Mouse (Mus musculus) bone marrow macrophage, adult 2 months (primary cell): ENCODE measurements around the gene Jak3. TPM values are rescaled to one million over a fixed set of nuclear protein-coding genes. Genes with fewer than 3 reads are reported as not detected.

Source experiments
- H3K27ac ChIP-seq: 2 replicates; pipeline ENCODE4 v1.5.1; 2012; ENCODE audit warnings: low read depth, low read length; ENCODE audit not compliant: insufficient read depth
- H3K4me1 ChIP-seq: 2 replicates; pipeline ENCODE4 v1.6.1; 2012; ENCODE audit warnings: low read length; ENCODE audit not compliant: control insufficient read depth, insufficient read depth
- H3K4me3 ChIP-seq: 2 replicates; pipeline ENCODE4 v1.5.1; 2012; ENCODE audit warnings: mild to moderate bottlenecking, low read length, moderate library complexity; ENCODE audit not compliant: insufficient read depth
- CTCF ChIP-seq: IDR thresholded peaks from 2 replicates; pipeline ENCODE4 v1.5.1; 2012; ENCODE audit warnings: low read depth, mild to moderate bottlenecking, low read length, moderate library complexity
- POLR2A ChIP-seq: IDR thresholded peaks from 2 replicates; pipeline ENCODE4 v1.6.1; 2012; ENCODE audit warnings: mild to moderate bottlenecking, low read depth, low read length, borderline replicate concordance
- polyA plus RNA-seq: library from polyadenylated mRNA; stranded (reverse); fragments of >200 nt; gene quantifications from 2 replicates; pipeline ENCODE4 v1.2.4, GENCODE M21; 2012; ENCODE audit not compliant: missing spikeins, insufficient read depth, insufficient read length

Jak3 gene
- polyA plus RNA-seq, 1 experiment = 15.7 TPM

GRCm38 (mm10) chr8:71660325-71661120, 15.6 kb upstream of the Jak3 start:
- TF ChIP-seq CTCF = peak; percentile 84
- no peak for TF ChIP-seq POLR2A
- no peak overlapping the region for H3K4me3 ChIP-seq
- no peak overlapping the region for H3K27ac ChIP-seq
- H3K4me1 ChIP-seq = no peaks in the 10 kb centered on the region

GRCm38 (mm10) chr8:71665331-71666130, 10.6 kb upstream of the Jak3 start:
- Histone ChIP-seq H3K27ac (no peak overlapping the region), H3K4me1 (peaks cover 23% of the 10 kb centered on the region), H3K4me3 (peak overlapping the region; percentile 47)
- no peak for TF ChIP-seq CTCF
- no peak for TF ChIP-seq POLR2A

GRCm38 (mm10) chr8:71666855-71667254, 9.2 kb upstream of the Jak3 start:
- Histone ChIP-seq H3K4me1 (peaks cover 23% of the 10 kb centered on the region), H3K4me3 (no peak overlapping the region), H3K27ac (no peak overlapping the region)
- TF ChIP-seq CTCF = no peak
- no peak for TF ChIP-seq POLR2A

- H3K27ac ChIP-seq = no peak overlapping the region
- no peak overlapping the region for H3K4me3 ChIP-seq
- TF ChIP-seq CTCF = no peak
- no peak for TF ChIP-seq POLR2A
- peaks cover 23% of the 10 kb centered on the region for H3K4me1 ChIP-seq
Measured at GRCm38 (mm10) chr8:71667256-71667655, 8.8 kb upstream of the Jak3 start.

- Histone ChIP-seq H3K4me3 (peak overlapping the region; percentile 43), H3K4me1 (peaks cover 23% of the 10 kb centered on the region), H3K27ac (peak overlapping the region; percentile 74)
- no peak for TF ChIP-seq CTCF
- no peak for TF ChIP-seq POLR2A
Measured at GRCm38 (mm10) chr8:71668220-71668975, 7.7 kb upstream of the Jak3 start.

GRCm38 (mm10) chr8:71670198-71670597, 5.9 kb upstream of the Jak3 start:
- Histone ChIP-seq H3K4me3 (peak overlapping the region; percentile 41), H3K27ac (no peak overlapping the region), H3K4me1 (peaks cover 23% of the 10 kb centered on the region)
- TF ChIP-seq CTCF = no peak
- TF ChIP-seq POLR2A = no peak

- no peak for TF ChIP-seq POLR2A
- no peak for TF ChIP-seq CTCF
- peak overlapping the region; percentile 75 for H3K4me3 ChIP-seq
- peaks cover 25% of the 10 kb centered on the region for H3K4me1 ChIP-seq
- no peak overlapping the region for H3K27ac ChIP-seq
Measured at GRCm38 (mm10) chr8:71670621-71671548, 5.2 kb upstream of the Jak3 start.

- Histone ChIP-seq H3K27ac (0 out of 2 replicates have a peak within 1 kb of the TSS, but pooled peaks have one; percentile 29), H3K4me1 (peaks cover 20% of the 10 kb centered on the region), H3K4me3 (peak within 1 kb of the TSS; percentile 75)
- TF ChIP-seq POLR2A (no peak), CTCF (no peak)
Measured at GRCm38 (mm10) chr8:71671549-71671965, 4.5 kb upstream of the Jak3 start, which contains the start of gene Unc13a. TSS of gene Unc13a (minus strand) at chr8:71671757.
